Mouse (Mus musculus): Measurements from ENCODE around the gene 9430007A20Rik. TPM values are rescaled to one million over a fixed set of nuclear protein-coding genes. Genes with fewer than 3 reads are reported as not detected.
"Not testable (repeated sequence)": the region's sequence is repeated elsewhere in the genome, so short reads cannot be mapped to it uniquely, and the experiment has no call there.

9430007A20Rik gene
- polyA plus RNA-seq (2014; fragmentation: Nextera tagmentation; extraction: Ambion mirVana), result not detected in 2 replicates

GRCm38 (mm10) chr4:144519522-144519921, at the start of gene 9430007A20Rik:
Gene 9430007A20Rik, plus strand, starts transcription at chr4:144519822.
- ATAC-seq (no peak), DNase-seq (ENCODE audit: low spot score) (no peak)
- no peaks in the 10 kb centered on the region for H3K4me1 ChIP-seq (ENCODE audit: control insufficient read depth, insufficient read depth, low read length)
- WGBS, result 80% methylated on average over 5 of the region's 5 CpGs
- H3K4me2 ChIP-seq (ENCODE audit: low read length), result no peak within 1 kb of the TSS
- H3K9ac ChIP-seq (ENCODE audit: low read length), result no peak within 1 kb of the TSS
- H3K36me3 ChIP-seq (ENCODE audit: control insufficient read depth, insufficient read depth, low read length), result no peaks in the 10 kb centered on the region
- H3K4me3 ChIP-seq (ENCODE audit: low read depth, low read length), result no peak within 1 kb of the TSS
- H3K9me3 ChIP-seq (replicated peaks; ENCODE audit: control insufficient read depth, low read length), result peaks cover 15% of the 10 kb centered on the region; the same call in 1 of the 2 replicates
- no peaks in the 10 kb centered on the region for H3K27me3 ChIP-seq (replicated peaks; ENCODE audit: control insufficient read depth, insufficient read depth, low read length)
- H3K27ac ChIP-seq (ENCODE audit: low read depth, low read length), result no peak within 1 kb of the TSS

DNA sequence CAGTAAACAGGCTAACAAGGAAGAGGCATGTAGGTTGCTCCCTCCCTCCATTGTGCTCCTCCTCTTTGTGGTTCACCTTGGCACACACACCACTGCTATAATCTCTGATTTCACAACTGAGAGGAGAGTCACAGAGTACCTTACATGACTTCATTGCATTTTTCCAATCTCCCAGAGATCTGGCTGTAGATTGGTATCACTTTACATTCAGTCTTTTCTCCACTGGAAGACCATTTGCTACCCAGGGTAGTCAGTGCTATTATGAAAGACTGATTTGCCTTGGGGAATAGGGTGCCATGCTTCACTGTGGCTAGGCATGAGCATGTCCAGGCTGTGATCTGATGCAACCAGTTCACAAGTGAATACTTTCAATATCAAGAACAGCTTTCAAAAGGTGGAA, 26.3 kb upstream of the 9430007A20Rik start:
- Histone ChIP-seq H3K9ac (ENCODE audit: low read length) (no peak overlapping the region), H3K4me1 (ENCODE audit: control insufficient read depth, insufficient read depth, low read length) (no peaks in the 10 kb centered on the region), H3K4me3 (ENCODE audit: low read depth, low read length) (no peak overlapping the region), H3K9me3 (replicated peaks; ENCODE audit: control insufficient read depth, low read length) (peaks cover 28% of the 10 kb centered on the region), H3K27me3 (replicated peaks; ENCODE audit: control insufficient read depth, insufficient read depth, low read length) (no peaks in the 10 kb centered on the region), H3K27ac (ENCODE audit: low read depth, low read length) (no peak overlapping the region), H3K4me2 (ENCODE audit: low read length) (no peak overlapping the region), H3K36me3 (ENCODE audit: control insufficient read depth, insufficient read depth, low read length) (no peaks in the 10 kb centered on the region)
- ATAC-seq, result no peak
- no peak for DNase-seq (ENCODE audit: low spot score)

GRCm38 (mm10) chr4:144506518-144506917, 13.1 kb upstream of the 9430007A20Rik start:
- 91% methylated on average over 1 of the region's 1 CpGs for WGBS
- no peak for DNase-seq (ENCODE audit: low spot score)

DNA sequence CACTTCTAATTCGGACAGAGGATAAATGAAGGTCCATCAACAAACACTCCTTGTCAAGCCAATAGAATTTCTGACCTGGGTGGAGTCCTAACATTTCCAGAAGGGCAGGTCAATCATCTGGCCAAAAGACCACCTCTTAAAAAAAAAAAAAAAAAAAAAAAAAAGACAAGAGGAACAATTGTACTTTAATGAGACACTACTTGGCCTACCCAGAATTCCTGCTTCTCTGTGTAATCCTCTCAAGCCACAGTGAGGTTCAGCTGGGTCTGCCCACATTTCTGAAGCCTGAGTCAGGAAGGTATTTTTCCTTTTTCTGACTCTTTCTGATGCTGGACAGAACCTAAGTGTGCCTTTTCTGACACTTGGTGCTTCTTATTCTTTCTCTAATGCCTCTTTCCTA, 25.1 kb downstream of the 9430007A20Rik start:
- Histone ChIP-seq H3K9me3 (replicated peaks; ENCODE audit: control insufficient read depth, low read length) (peaks cover 39% of the 10 kb centered on the region), H3K4me1 (ENCODE audit: control insufficient read depth, insufficient read depth, low read length) (no peaks in the 10 kb centered on the region), H3K36me3 (ENCODE audit: control insufficient read depth, insufficient read depth, low read length) (no peaks in the 10 kb centered on the region), H3K9ac (ENCODE audit: low read length) (no peak overlapping the region), H3K4me3 (ENCODE audit: low read depth, low read length) (no peak overlapping the region), H3K27ac (ENCODE audit: low read depth, low read length) (no peak overlapping the region), H3K4me2 (ENCODE audit: low read length) (no peak overlapping the region), H3K27me3 (replicated peaks; ENCODE audit: control insufficient read depth, insufficient read depth, low read length) (no peaks in the 10 kb centered on the region)
- ATAC-seq (no peak), DNase-seq (ENCODE audit: low spot score) (no peak)
- WGBS, result 75% methylated on average over 1 of the region's 1 CpGs

More at GRCm38 (mm10) chr4:144506518-144506917, 13.1 kb upstream of the 9430007A20Rik start:
- ATAC-seq, result no peak
- peaks cover 13% of the 10 kb centered on the region for H3K9me3 ChIP-seq (replicated peaks; ENCODE audit: control insufficient read depth, low read length)
- H3K27me3 ChIP-seq (replicated peaks; ENCODE audit: control insufficient read depth, insufficient read depth, low read length), result no peaks in the 10 kb centered on the region
- no peaks in the 10 kb centered on the region for H3K36me3 ChIP-seq (ENCODE audit: control insufficient read depth, insufficient read depth, low read length)
- no peaks in the 10 kb centered on the region for H3K4me1 ChIP-seq (ENCODE audit: control insufficient read depth, insufficient read depth, low read length)
- H3K9ac ChIP-seq (ENCODE audit: low read length), result no peak overlapping the region
- H3K4me2 ChIP-seq (ENCODE audit: low read length), result no peak overlapping the region
- H3K27ac ChIP-seq (ENCODE audit: low read depth, low read length), result no peak overlapping the region
- H3K4me3 ChIP-seq (ENCODE audit: low read depth, low read length), result no peak overlapping the region

DNA sequence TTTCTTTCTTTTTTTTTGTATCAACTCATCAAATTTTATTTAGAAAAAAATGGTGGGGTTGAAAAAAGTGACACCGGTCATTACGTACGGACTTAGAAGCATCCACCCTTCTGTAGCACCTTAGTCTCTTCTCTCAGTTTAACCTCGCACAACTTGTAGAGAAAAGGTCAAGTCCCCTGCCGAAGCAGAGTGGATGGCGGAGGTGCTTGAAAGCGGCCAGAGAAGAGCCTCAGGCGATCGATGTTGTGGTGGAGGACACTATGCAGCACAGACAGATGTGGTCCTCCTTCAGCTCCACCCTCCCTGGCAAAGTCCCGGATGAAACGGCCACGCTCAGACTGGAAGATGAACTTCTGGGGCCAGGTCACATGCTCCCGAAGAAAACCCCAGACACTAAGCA, 25.7 kb downstream of the 9430007A20Rik start:
- not testable (repeated sequence) for ATAC-seq; DNase-seq (ENCODE audit: low spot score); H3K27ac ChIP-seq (ENCODE audit: low read depth, low read length); H3K4me3 ChIP-seq (ENCODE audit: low read depth, low read length); H3K36me3 ChIP-seq (ENCODE audit: control insufficient read depth, insufficient read depth, low read length); H3K27me3 ChIP-seq (replicated peaks; ENCODE audit: control insufficient read depth, insufficient read depth, low read length); H3K4me1 ChIP-seq (ENCODE audit: control insufficient read depth, insufficient read depth, low read length); H3K9ac ChIP-seq (ENCODE audit: low read length); H3K4me2 ChIP-seq (ENCODE audit: low read length)
- 92% methylated on average over 13 of the region's 13 CpGs for whole genome bisulfite sequencing
- H3K9me3 ChIP-seq (replicated peaks; ENCODE audit: control insufficient read depth, low read length), result peaks cover 39% of the 10 kb centered on the region

DNA sequence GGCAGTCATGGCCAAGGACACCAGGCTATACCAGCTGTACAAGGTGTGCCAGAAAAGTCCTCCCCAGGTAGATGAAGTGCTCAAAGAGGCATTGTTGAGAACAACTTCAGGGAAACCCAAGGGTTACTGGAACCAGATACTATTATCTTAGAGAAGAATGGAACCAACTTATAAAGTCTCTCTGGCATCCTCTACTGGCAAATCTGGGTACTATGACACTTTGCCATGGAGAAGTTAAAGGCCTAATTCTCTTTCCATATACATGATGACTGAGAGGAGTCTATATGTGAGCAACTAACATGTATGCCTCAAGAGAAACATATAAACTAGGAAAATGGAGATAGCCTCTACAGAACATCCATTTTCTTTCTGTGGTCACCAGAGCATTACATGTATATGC, 31.5 kb downstream of the 9430007A20Rik start:
- H3K9me3 ChIP-seq (replicated peaks; ENCODE audit: control insufficient read depth, low read length), result peaks cover 46% of the 10 kb centered on the region
- no peaks in the 10 kb centered on the region for H3K36me3 ChIP-seq (ENCODE audit: control insufficient read depth, insufficient read depth, low read length)

GRCm38 (mm10) chr4:144559792-144560191, 40.2 kb downstream of the 9430007A20Rik start:
- peaks cover 35% of the 10 kb centered on the region for H3K9me3 ChIP-seq (replicated peaks; ENCODE audit: control insufficient read depth, low read length)
- no peak for DNase-seq (ENCODE audit: low spot score)
- H3K4me1 ChIP-seq (ENCODE audit: control insufficient read depth, insufficient read depth, low read length), result no peaks in the 10 kb centered on the region

More for the DNA sequence above, 31.5 kb downstream of the 9430007A20Rik start:
- ATAC-seq (no peak), DNase-seq (ENCODE audit: low spot score) (no peak)
- H3K4me1 ChIP-seq (ENCODE audit: control insufficient read depth, insufficient read depth, low read length), result no peaks in the 10 kb centered on the region
- H3K9ac ChIP-seq (ENCODE audit: low read length), result no peak overlapping the region
- H3K4me2 ChIP-seq (ENCODE audit: low read length), result no peak overlapping the region
- no peak overlapping the region for H3K4me3 ChIP-seq (ENCODE audit: low read depth, low read length)
- no peak overlapping the region for H3K27ac ChIP-seq (ENCODE audit: low read depth, low read length)
- H3K27me3 ChIP-seq (replicated peaks; ENCODE audit: control insufficient read depth, insufficient read depth, low read length), result no peaks in the 10 kb centered on the region

DNA sequence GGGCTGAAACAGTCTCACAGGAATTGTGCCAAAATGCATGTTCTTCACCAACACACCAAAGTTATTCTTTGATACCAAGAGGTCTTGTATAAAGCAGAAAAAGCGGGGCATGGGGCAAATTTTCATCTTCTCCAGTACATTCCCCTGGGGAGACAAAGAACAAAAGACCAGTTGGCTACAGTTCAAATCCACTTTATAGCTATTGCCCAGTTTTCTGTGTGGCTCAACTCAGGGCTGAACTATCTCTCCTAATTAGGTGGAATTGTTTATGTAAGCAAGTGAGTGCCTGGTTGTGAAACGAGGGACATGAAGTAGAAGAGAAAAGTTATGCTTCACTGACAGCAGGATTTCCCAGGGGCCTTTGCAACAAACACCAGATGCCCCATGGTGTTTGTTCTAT, 41.6 kb downstream of the 9430007A20Rik start:
- 72% methylated on average over 2 of the region's 2 CpGs for WGBS
- H3K9me3 ChIP-seq (replicated peaks; ENCODE audit: control insufficient read depth, low read length), result peaks cover 29% of the 10 kb centered on the region

More at GRCm38 (mm10) chr4:144559792-144560191, 40.2 kb downstream of the 9430007A20Rik start:
- Histone ChIP-seq H3K27ac (ENCODE audit: low read depth, low read length) (no peak overlapping the region), H3K36me3 (ENCODE audit: control insufficient read depth, insufficient read depth, low read length) (no peaks in the 10 kb centered on the region), H3K4me2 (ENCODE audit: low read length) (no peak overlapping the region), H3K4me3 (ENCODE audit: low read depth, low read length) (no peak overlapping the region), H3K27me3 (replicated peaks; ENCODE audit: control insufficient read depth, insufficient read depth, low read length) (no peaks in the 10 kb centered on the region), H3K9ac (ENCODE audit: low read length) (no peak overlapping the region)
- ATAC-seq, result no peak

GRCm38 (mm10) chr4:144565034-144565433, 45.4 kb downstream of the 9430007A20Rik start, which contains the start of gene Gm13124:
Gene Gm13124, minus strand, starts transcription at chr4:144565134.
- Histone ChIP-seq H3K9ac (ENCODE audit: low read length) (no peak within 1 kb of the TSS), H3K4me1 (ENCODE audit: control insufficient read depth, insufficient read depth, low read length) (no peaks in the 10 kb centered on the region)
- WGBS, result 93% methylated on average over 1 of the region's 1 CpGs

More for the DNA sequence above, 41.6 kb downstream of the 9430007A20Rik start:
- H3K27ac ChIP-seq (ENCODE audit: low read depth, low read length), result no peak overlapping the region
- no peak overlapping the region for H3K9ac ChIP-seq (ENCODE audit: low read length)
- H3K4me2 ChIP-seq (ENCODE audit: low read length), result no peak overlapping the region
- no peak overlapping the region for H3K4me3 ChIP-seq (ENCODE audit: low read depth, low read length)
- no peaks in the 10 kb centered on the region for H3K27me3 ChIP-seq (replicated peaks; ENCODE audit: control insufficient read depth, insufficient read depth, low read length)
- H3K36me3 ChIP-seq (ENCODE audit: control insufficient read depth, insufficient read depth, low read length), result no peaks in the 10 kb centered on the region
- H3K4me1 ChIP-seq (ENCODE audit: control insufficient read depth, insufficient read depth, low read length), result no peaks in the 10 kb centered on the region
- DNase-seq (ENCODE audit: low spot score), result no peak
- no peak for ATAC-seq

More at GRCm38 (mm10) chr4:144565034-144565433, 45.4 kb downstream of the 9430007A20Rik start, which contains the start of gene Gm13124:
- ATAC-seq (no peak), DNase-seq (ENCODE audit: low spot score) (no peak)
- Histone ChIP-seq H3K27ac (ENCODE audit: low read depth, low read length) (no peak within 1 kb of the TSS), H3K27me3 (replicated peaks; ENCODE audit: control insufficient read depth, insufficient read depth, low read length) (no peaks in the 10 kb centered on the region), H3K4me3 (ENCODE audit: low read depth, low read length) (no peak within 1 kb of the TSS), H3K9me3 (replicated peaks; ENCODE audit: control insufficient read depth, low read length) (peaks cover 21% of the 10 kb centered on the region), H3K4me2 (ENCODE audit: low read length) (no peak within 1 kb of the TSS), H3K36me3 (ENCODE audit: control insufficient read depth, insufficient read depth, low read length) (no peaks in the 10 kb centered on the region)
